24 mouse cellular contexts compared by ENCODE assay signal in genomic region chr7:141979247-141979646, GRCm38 (mm10).
"Had no signal": no experiment of that assay in that cellular context is flagged by ENCODE, and none has a peak within 500 bp of the region (broad histone marks: within the 10 kb centered on the region; RNA-seq: fewer than 3 reads in every experiment).

No protein-coding gene starts in this region.

- H3K4me1 ChIP-seq: embryonic facial prominence, embryonic 10.5 days; embryonic facial prominence, embryonic 12.5 days; embryonic facial prominence, embryonic 13.5 days; embryonic facial prominence, embryonic 15.5 days; forebrain, embryonic 10.5 days; heart, embryonic 10.5 days; heart, embryonic 12.5 days had no signal

- ATAC-seq: forebrain, embryonic 13.5 days; forebrain, embryonic 14.5 days; forebrain, embryonic 15.5 days; forebrain, embryonic 16.5 days; forebrain, postnatal 0 days had no signal

- H3K27ac ChIP-seq: embryonic facial prominence, embryonic 10.5 days; embryonic facial prominence, embryonic 12.5 days; embryonic facial prominence, embryonic 13.5 days; embryonic facial prominence, embryonic 15.5 days; forebrain, embryonic 10.5 days; forebrain, embryonic 12.5 days; forebrain, embryonic 13.5 days; forebrain, embryonic 15.5 days; gastrocnemius, adult 2 months; heart, adult 2 months; heart, embryonic 10.5 days had no signal

- H3K4me3 ChIP-seq: embryonic facial prominence, embryonic 10.5 days; embryonic facial prominence, embryonic 12.5 days; embryonic facial prominence, embryonic 13.5 days; embryonic facial prominence, embryonic 15.5 days; erythroblast, embryonic 14.5 days; forebrain, embryonic 10.5 days; forebrain, embryonic 12.5 days; forebrain, embryonic 13.5 days; forebrain, embryonic 15.5 days; gastrocnemius, adult 2 months; heart, adult 2 months; heart, embryonic 10.5 days; heart, embryonic 12.5 days had no signal

- H3K27me3 ChIP-seq: embryonic facial prominence, embryonic 12.5 days; embryonic facial prominence, embryonic 13.5 days; embryonic facial prominence, embryonic 15.5 days; forebrain, embryonic 12.5 days; forebrain, embryonic 13.5 days; forebrain, embryonic 15.5 days; heart, embryonic 12.5 days had no signal

- H3K9me3 ChIP-seq: embryonic facial prominence, embryonic 10.5 days; embryonic facial prominence, embryonic 12.5 days; embryonic facial prominence, embryonic 13.5 days; embryonic facial prominence, embryonic 15.5 days; forebrain, embryonic 10.5 days; forebrain, embryonic 12.5 days; forebrain, embryonic 13.5 days; forebrain, embryonic 15.5 days; heart, embryonic 10.5 days; heart, embryonic 12.5 days had no signal

- DNase-seq: cerebellum, postnatal 14 days; embryo, embryonic 11 days; forebrain, postnatal 0 days; gastrocnemius, adult 2 months; gastrocnemius, postnatal 10 days; gastrocnemius, postnatal 14 days; gastrocnemius, postnatal 25 days; gastrocnemius, postnatal 36 days; heart, adult 11 months; heart, adult 18-20 months; heart, adult 2 months had no signal

- H3K36me3 ChIP-seq: embryonic facial prominence, embryonic 10.5 days; embryonic facial prominence, embryonic 12.5 days; embryonic facial prominence, embryonic 13.5 days; embryonic facial prominence, embryonic 15.5 days; heart, embryonic 10.5 days; heart, embryonic 12.5 days had no signal
